Mouse (Mus musculus) liver, embryonic 12.5 days (tissue): ENCODE measurements around the gene Atl2. TPM values are rescaled to one million over a fixed set of nuclear protein-coding genes. Genes with fewer than 3 reads are reported as not detected.

Source experiments
- ATAC-seq: fragments of 200-750 bp; cut with Nextera tagmentation; 2 replicates; pipeline ENCODE4 v1.8.0; 2017; ENCODE audit warnings: moderate number of reproducible peaks, mild to moderate bottlenecking, moderate library complexity
- H3K27ac ChIP-seq: fragments of 300-500 bp; sonication (generic); 2 replicates; pipeline ENCODE4 v1.5.1; 2016; ENCODE audit warnings: mild to moderate bottlenecking
- H3K27me3 ChIP-seq: fragments of 300-500 bp; sonication (generic); replicated peaks from 2 replicates; pipeline ENCODE4 v1.6.1; 2016; ENCODE audit warnings: mild to moderate bottlenecking, moderate library complexity
- H3K36me3 ChIP-seq: fragments of 300-500 bp; sonication (generic); 2 replicates; pipeline ENCODE4 v1.6.1; 2016; ENCODE audit warnings: mild to moderate bottlenecking, moderate library complexity
- H3K4me1 ChIP-seq: fragments of 300-500 bp; sonication (generic); 2 replicates; pipeline ENCODE4 v1.6.1; 2016
- H3K4me2 ChIP-seq: fragments of 300-500 bp; sonication (generic); 2 replicates; pipeline ENCODE4 v1.6.1; 2016; ENCODE audit warnings: mild to moderate bottlenecking, moderate library complexity
- H3K4me3 ChIP-seq: fragments of 300-500 bp; sonication (generic); 2 replicates; pipeline ENCODE4 v1.5.1; 2016; ENCODE audit warnings: mild to moderate bottlenecking, moderate library complexity
- H3K9ac ChIP-seq: fragments of 300-500 bp; sonication (generic); 2 replicates; pipeline ENCODE4 v1.6.1; 2016; ENCODE audit warnings: mild to moderate bottlenecking, moderate library complexity
- H3K9me3 ChIP-seq: fragments of 300-500 bp; sonication (generic); replicated peaks from 2 replicates; pipeline ENCODE4 v1.6.1; 2016; ENCODE audit warnings: mild to moderate bottlenecking, moderate library complexity
- WGBS: fragments of 180-500 bp; shearing (Covaris S2); methylation state at CpG from one replicate; pipeline ENCODE4 v1.1.7; 2016; ENCODE audit not compliant: insufficient replicate concordance; 5-methylcytosine and 5-hydroxymethylcytosine counted together
- polyA plus RNA-seq: library from polyadenylated mRNA; unstranded; fragments of >200 nt; fragmentation: Nextera tagmentation; extraction: Ambion mirVana; gene quantifications from 2 replicates; pipeline ENCODE4 v1.2.1, GENCODE M21; 2016

The Atl2 gene
- 42.0 and 42.1 TPM in 2 replicates for polyA plus RNA-seq

DNA sequence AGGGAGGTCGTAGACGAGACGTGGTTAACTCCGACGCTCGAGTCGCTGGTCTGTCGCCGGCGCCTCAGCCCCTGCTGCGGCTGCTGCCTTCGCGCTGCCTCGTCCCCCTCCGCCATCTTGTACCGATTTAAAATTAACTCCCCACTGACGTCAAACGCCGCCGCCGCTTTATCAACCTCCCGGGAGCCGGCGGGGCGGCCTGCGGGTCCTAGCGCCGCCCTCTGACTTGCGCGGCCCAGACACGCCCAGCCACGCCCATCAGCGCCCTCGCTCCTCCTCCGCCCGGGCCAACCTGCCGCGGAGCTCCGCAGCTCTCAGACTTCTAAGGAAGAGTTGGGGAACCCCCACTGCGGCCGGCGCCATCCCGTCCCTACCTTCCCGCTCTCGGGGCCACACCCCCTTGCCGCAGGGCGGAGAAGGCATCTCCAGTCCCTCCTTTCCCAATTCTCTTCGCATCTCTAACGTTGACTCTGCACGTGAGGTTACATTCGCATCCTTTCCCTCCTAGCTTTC lies at the start of gene Atl2:
Gene Atl2 (minus strand): TSS at position 213 of the 513 bp plus-strand sequence.
- peaks cover 48% of the 10 kb centered on the region for H3K4me1 ChIP-seq
- under 1% methylated on average over 50 of the region's 51 CpGs for WGBS
- H3K27ac ChIP-seq, result peak within 1 kb of the TSS; percentile 96
- H3K9me3 ChIP-seq, result no peaks in the 10 kb centered on the region
- ATAC-seq, result peak; percentile 90
- H3K27me3 ChIP-seq, result peaks cover 27% of the 10 kb centered on the region
- H3K36me3 ChIP-seq, result no peaks in the 10 kb centered on the region
- H3K4me3 ChIP-seq, result peak within 1 kb of the TSS; percentile 80
- H3K9ac ChIP-seq, result peak within 1 kb of the TSS; percentile 97
- peak within 1 kb of the TSS; percentile 91 for H3K4me2 ChIP-seq

DNA sequence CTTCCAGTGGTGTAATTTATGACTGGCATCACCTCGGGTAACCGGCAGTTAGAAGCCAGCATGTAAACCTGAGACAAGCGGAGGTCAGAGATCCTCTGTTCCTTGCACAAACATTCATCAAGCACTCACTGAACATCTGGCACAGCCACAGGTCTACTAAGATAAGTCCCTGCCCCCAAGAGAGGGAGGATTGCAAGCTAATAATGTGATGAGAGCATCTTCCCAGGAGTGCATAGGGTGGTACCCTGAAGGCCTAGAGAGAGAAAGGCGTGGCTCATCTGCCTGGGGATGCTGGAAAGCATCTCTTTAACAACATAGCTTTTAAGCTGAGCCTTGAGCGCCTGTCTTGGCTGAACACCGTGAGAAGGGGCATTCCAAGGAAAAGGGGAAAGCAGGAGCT lies 48.9 kb upstream of the Atl2 start:
- Histone ChIP-seq H3K9ac (no peak overlapping the region), H3K4me3 (no peak overlapping the region), H3K36me3 (no peaks in the 10 kb centered on the region), H3K27me3 (peaks cover 10% of the 10 kb centered on the region; the same call in 1 of the 2 replicates), H3K4me1 (peaks cover 20% of the 10 kb centered on the region), H3K9me3 (no peaks in the 10 kb centered on the region), H3K4me2 (no peak overlapping the region), H3K27ac (no peak overlapping the region)
- no peak for ATAC-seq
- WGBS, result 62% methylated on average over 6 of the region's 6 CpGs

DNA sequence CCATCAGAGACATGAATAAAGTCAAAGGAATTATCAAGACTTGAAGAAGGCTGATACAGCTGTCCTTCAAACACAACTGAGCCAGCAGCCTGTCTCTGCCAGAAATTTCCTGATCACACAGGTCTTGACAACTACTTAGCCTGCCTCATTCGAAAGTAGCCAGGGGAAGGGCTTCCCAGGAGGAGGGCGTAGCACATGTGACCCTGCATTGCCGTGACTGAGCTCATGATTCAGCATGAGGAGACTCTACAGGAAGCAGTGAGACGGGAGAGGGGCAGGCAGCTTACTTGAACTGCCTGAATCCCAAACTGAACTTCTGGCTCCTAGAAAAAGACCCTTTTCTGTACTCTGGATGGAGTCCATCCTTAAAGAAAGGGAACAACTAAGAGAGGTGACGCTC lies 46.5 kb upstream of the Atl2 start:
- Histone ChIP-seq H3K4me2 (no peak overlapping the region), H3K27ac (no peak overlapping the region), H3K36me3 (no peaks in the 10 kb centered on the region), H3K4me1 (peaks cover 35% of the 10 kb centered on the region), H3K9me3 (no peaks in the 10 kb centered on the region), H3K9ac (no peak overlapping the region), H3K27me3 (0 out of 2 replicates have a peak, but pooled peaks cover 3% of the 10 kb centered on the region), H3K4me3 (no peak overlapping the region)
- WGBS, result 55% methylated on average over 5 of the region's 5 CpGs
- ATAC-seq, result no peak

DNA sequence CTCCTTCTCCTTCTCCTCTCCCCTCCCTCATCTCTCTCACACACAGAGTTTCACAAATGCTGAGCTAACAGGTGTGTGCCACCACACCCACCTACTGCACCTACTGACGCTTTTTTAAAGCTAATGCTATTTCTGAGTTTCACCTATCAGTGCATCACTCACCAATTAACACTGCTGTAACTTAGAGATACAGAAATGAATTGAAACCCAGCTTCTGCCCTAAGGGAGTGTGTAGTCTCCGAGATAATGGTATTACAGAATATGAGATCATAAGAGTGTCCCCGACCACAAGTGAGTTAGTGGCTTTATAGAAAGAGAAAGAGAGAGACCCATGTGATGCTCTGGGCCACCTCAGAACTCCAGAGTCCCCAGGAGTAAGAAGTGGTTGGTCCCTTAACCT lies 43.2 kb upstream of the Atl2 start:
- Histone ChIP-seq H3K4me2 (no peak overlapping the region), H3K36me3 (no peaks in the 10 kb centered on the region), H3K27ac (no peak overlapping the region), H3K4me3 (no peak overlapping the region), H3K27me3 (no peaks in the 10 kb centered on the region), H3K9ac (no peak overlapping the region), H3K4me1 (peaks cover 35% of the 10 kb centered on the region), H3K9me3 (no peaks in the 10 kb centered on the region)
- WGBS, result 28% methylated on average over 3 of the region's 3 CpGs
- ATAC-seq, result peak; percentile 70

DNA sequence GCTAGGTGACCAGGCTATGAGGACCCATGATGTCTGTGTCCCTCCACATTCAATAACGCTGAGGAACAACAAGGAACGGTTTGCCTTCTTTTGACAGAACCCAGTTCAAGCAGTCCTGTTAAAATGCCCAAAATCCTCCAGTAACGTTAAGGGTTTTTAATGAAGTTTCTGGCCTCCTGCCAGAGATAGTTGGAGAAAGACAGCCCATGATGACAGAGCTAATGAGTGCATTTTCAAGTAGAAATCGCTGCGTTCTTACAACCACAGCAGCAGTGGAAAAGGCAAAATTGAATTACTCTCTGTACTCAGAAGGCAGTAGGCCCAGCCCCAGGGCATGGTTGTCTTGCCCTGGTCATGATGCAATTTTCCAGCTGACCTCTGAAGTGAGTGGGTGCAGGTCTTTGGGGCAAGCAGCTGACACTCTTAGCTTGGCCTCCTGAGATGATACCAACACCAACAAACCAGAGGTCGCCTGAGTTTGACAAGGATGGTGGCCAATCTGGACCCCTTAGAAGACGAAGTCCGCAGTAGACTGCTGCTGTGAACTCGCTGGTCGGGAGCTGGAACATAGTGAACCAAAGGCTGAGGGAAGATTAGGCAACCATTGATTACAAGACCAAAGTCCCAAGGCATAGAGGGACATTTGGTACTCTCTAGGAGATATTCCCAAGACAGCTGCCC lies 42.1 kb upstream of the Atl2 start:
- Histone ChIP-seq H3K27me3 (0 out of 2 replicates have a peak, but pooled peaks cover 5% of the 10 kb centered on the region), H3K4me2 (no peak overlapping the region), H3K36me3 (no peaks in the 10 kb centered on the region), H3K4me1 (peaks cover 35% of the 10 kb centered on the region), H3K9me3 (no peaks in the 10 kb centered on the region), H3K9ac (no peak overlapping the region), H3K27ac (no peak overlapping the region), H3K4me3 (no peak overlapping the region)
- 73% methylated on average over 10 of the region's 10 CpGs for WGBS
- no peak for ATAC-seq

DNA sequence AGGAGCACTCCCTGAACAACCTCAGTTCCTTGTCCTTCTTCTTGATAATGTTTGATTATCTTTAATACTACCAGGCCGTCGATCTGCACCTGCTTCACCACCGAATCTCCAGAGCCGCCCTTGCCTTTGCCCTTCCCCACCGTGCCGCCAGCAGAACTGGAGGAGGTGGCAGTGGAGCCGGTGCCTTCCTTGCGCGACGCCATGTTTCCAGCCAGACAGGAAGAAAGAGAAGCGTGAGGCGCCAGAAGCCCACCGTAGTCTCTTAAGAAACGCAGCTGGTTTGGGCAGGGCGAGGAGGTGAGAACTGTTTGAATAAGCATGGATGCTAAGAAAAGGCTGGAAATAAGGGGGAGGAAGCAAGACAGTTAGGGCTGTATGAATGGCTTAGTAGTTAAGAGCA lies 38.4 kb upstream of the Atl2 start:
- no peaks in the 10 kb centered on the region for H3K9me3 ChIP-seq
- ATAC-seq, result no peak
- H3K27me3 ChIP-seq, result 0 out of 2 replicates have a peak, but pooled peaks cover 5% of the 10 kb centered on the region
- H3K36me3 ChIP-seq, result no peaks in the 10 kb centered on the region
- H3K4me2 ChIP-seq, result no peak overlapping the region
- 76% methylated on average over 15 of the region's 15 CpGs for WGBS
- H3K4me1 ChIP-seq, result peaks cover 16% of the 10 kb centered on the region
- H3K4me3 ChIP-seq, result no peak overlapping the region
- no peak overlapping the region for H3K27ac ChIP-seq
- H3K9ac ChIP-seq, result no peak overlapping the region

DNA sequence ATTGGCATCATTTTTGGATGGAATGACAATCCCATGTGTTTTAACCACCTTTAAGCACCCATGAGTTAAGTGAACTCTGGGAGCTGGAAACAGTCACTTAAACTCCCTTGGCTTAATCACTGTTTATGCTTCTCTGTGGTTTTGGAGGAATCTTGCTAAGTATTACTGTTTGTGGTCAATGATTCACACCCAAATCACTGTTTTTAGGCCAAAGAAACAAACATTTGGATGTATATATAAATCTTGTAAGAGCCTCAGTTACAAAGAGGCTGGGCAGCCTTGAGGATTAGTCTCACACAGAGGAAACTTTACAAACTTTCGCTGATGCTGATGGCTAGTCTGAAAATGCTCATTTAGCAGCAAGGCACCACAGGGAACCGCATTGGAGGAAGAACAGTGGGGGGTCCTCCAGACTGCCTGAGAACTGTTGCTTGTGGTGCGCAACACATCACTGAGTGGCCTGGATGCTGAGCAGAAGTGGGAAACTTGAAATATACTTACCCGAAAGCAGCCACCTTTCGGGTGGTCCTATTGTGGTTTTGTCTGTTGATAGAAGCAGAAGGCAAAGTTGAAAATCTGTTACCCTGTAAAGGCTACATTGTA lies 36.9 kb upstream of the Atl2 start:
- Histone ChIP-seq H3K9me3 (no peaks in the 10 kb centered on the region), H3K27me3 (0 out of 2 replicates have a peak, but pooled peaks cover 5% of the 10 kb centered on the region), H3K36me3 (no peaks in the 10 kb centered on the region), H3K4me2 (no peak overlapping the region), H3K27ac (no peak overlapping the region), H3K9ac (no peak overlapping the region), H3K4me3 (no peak overlapping the region), H3K4me1 (peaks cover 6% of the 10 kb centered on the region)
- ATAC-seq, result no peak
- 62% methylated on average over 5 of the region's 5 CpGs for WGBS

DNA sequence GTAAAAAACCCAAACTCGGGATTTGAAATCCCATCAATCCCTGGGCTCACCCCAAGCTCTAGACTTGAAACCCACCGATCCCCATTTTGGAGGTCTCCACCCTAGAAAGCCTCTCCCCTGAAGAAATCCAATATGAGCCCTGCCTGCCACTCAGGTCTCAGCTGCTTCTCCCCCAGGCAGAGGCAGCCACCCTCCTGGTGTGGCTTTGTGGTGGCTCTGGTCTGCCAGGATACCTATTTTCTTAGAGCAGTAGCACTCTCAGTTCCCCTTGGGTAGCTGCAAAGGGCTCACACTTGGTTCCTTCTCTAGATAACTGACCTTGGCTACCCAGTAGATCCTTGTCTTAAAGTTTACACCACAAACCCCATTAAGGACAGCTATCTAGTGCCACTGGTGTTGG lies 31.2 kb upstream of the Atl2 start:
- H3K27ac ChIP-seq, result peak overlapping the region; percentile 74
- 49% methylated on average over 2 of the region's 2 CpGs for WGBS

DNA sequence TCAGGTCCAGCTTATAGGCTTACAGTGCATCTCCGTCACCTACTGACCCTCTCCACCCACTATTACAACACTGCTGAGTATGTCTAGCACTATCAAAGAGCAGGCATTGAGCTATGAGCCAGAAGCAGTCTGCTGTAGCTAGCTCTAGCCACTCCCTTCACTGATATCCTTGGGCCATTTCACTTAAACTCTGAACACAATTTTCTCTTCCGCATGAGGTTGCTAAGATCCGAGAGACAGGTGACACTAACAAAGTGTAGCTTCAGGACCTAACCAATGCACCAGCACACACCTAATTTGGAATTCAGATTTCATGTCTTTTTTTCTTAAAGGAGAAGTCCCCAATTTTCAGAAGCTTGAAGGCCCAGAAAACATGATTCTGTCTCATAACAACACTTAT lies 30.6 kb upstream of the Atl2 start:
- Histone ChIP-seq H3K36me3 (no peaks in the 10 kb centered on the region), H3K27ac (peak overlapping the region; percentile 74), H3K27me3 (no peaks in the 10 kb centered on the region), H3K9me3 (no peaks in the 10 kb centered on the region), H3K4me1 (peaks cover 39% of the 10 kb centered on the region), H3K4me2 (peak overlapping the region; percentile 53), H3K4me3 (no peak overlapping the region), H3K9ac (no peak overlapping the region)
- 45% methylated on average over 3 of the region's 3 CpGs for WGBS
- ATAC-seq, result peak; percentile 89

More for the DNA sequence above, 31.2 kb upstream of the Atl2 start:
- Histone ChIP-seq H3K4me2 (no peak overlapping the region), H3K4me1 (peaks cover 39% of the 10 kb centered on the region), H3K27me3 (no peaks in the 10 kb centered on the region), H3K9ac (no peak overlapping the region), H3K36me3 (no peaks in the 10 kb centered on the region), H3K9me3 (no peaks in the 10 kb centered on the region), H3K4me3 (no peak overlapping the region)
- ATAC-seq, result no peak

DNA sequence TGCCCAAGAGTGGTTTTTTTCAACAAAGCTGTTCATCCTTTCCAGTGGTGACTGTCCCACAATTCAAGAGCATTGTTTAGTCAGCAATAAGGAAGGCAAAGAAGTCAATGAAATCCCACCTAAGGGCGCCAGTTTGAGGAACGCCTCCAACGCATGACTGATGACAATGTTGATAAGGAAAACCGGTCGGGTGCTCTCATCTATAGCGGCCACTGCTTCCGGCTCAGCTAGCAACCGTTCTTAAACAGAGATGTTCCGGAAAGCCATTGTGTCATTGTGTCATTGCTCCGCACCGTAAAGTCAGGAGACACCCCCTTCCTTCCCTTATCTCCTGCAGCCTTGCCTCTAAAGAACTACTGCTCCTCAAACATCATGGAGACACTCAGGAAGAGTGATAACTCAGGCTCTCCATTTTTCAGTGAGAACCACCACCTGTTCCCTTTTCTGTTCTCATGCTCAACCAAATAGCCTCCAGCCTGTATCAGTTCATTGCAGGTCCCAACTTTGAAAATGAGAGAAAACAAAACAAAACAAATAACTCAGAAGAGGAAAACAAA lies 30.0 kb upstream of the Atl2 start:
- H3K36me3 ChIP-seq, result no peaks in the 10 kb centered on the region
- no peaks in the 10 kb centered on the region for H3K27me3 ChIP-seq
- ATAC-seq, result peak; percentile 79
- H3K27ac ChIP-seq, result peak overlapping the region; percentile 74
- H3K4me3 ChIP-seq, result peak overlapping the region; percentile 31
- H3K4me2 ChIP-seq, result peak overlapping the region; percentile 53
- peak overlapping the region; percentile 6; the same call in 1 of the 2 replicates for H3K9ac ChIP-seq
- WGBS, result 45% methylated on average over 11 of the region's 11 CpGs
- no peaks in the 10 kb centered on the region for H3K9me3 ChIP-seq
- peaks cover 39% of the 10 kb centered on the region for H3K4me1 ChIP-seq

DNA sequence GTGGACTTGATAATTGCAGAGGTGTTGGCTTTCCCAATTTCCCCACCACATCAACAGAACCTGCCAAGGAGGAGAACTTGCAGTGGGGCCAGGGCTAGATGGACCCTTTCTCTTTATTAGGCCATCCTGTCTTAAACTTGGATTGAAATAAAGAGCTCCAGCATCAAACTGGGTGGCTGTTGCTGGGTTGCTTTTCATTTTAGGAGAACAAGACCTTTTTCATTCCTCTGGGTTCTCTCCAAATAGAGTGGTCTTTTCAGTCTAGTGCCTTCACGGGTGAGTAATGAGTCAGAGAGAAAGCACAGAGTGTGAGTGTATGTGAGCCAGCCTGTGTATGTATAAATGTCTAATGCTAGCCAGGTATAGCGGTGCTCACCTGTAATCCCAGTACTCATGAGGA lies 24.4 kb upstream of the Atl2 start:
- no peaks in the 10 kb centered on the region for H3K9me3 ChIP-seq
- no peaks in the 10 kb centered on the region for H3K27me3 ChIP-seq
- no peaks in the 10 kb centered on the region for H3K36me3 ChIP-seq
- 71% methylated on average over 2 of the region's 2 CpGs for WGBS
- H3K4me3 ChIP-seq, result no peak overlapping the region
- no peak overlapping the region for H3K27ac ChIP-seq
- no peak overlapping the region for H3K4me2 ChIP-seq
- ATAC-seq, result no peak
- H3K9ac ChIP-seq, result no peak overlapping the region
- peaks cover 50% of the 10 kb centered on the region for H3K4me1 ChIP-seq
